Mouse (Mus musculus) forebrain, embryonic 11.5 days (tissue): ENCODE results near the gene Rtca. TPM values are rescaled to one million over a fixed set of nuclear protein-coding genes. Genes with fewer than 3 reads are reported as not detected.

Source experiments
- ATAC-seq: fragments of 200-750 bp; cut with Nextera tagmentation; replicated peaks from 2 replicates; pipeline ENCODE4 v1.8.0; 2017; ENCODE audit warnings: moderate TSS enrichment; ENCODE audit not compliant: low FRiP score
- DNase-seq: peaks from one replicate; pipeline ENCODE4 v3.0.0-alpha.2; 2017; ENCODE audit warnings: low spot score
- H3K27ac ChIP-seq: fragments of 300-500 bp; sonication (generic); 2 replicates; pipeline ENCODE4 v1.5.1; 2014; ENCODE audit warnings: low read depth, low read length
- H3K27me3 ChIP-seq: fragments of 300-500 bp; sonication (generic); 2 replicates; pipeline ENCODE4 v1.6.1; 2014; ENCODE audit warnings: mild to moderate bottlenecking, low read length, mixed read lengths; ENCODE audit not compliant: control insufficient read depth, insufficient read depth
- H3K36me3 ChIP-seq: fragments of 300-500 bp; sonication (generic); 2 replicates; pipeline ENCODE4 v1.6.1; 2014; ENCODE audit warnings: mild to moderate bottlenecking, low read length, moderate library complexity, mixed read lengths; ENCODE audit not compliant: control insufficient read depth, insufficient read depth
- H3K4me1 ChIP-seq: fragments of 300-500 bp; sonication (generic); replicated peaks from 2 replicates; pipeline ENCODE4 v1.6.1; 2014; ENCODE audit warnings: low read length, mixed read lengths; ENCODE audit not compliant: control insufficient read depth, insufficient read depth
- H3K4me2 ChIP-seq: fragments of 300-500 bp; sonication (generic); 2 replicates; pipeline ENCODE4 v1.6.1; 2014; ENCODE audit warnings: low read depth, mild to moderate bottlenecking, low read length, moderate library complexity, mixed read lengths; ENCODE audit not compliant: severe bottlenecking
- H3K4me3 ChIP-seq: fragments of 300-500 bp; sonication (generic); 2 replicates; pipeline ENCODE4 v1.5.1; 2014; ENCODE audit warnings: low read depth, low read length
- H3K9ac ChIP-seq: fragments of 300-500 bp; sonication (generic); 2 replicates; pipeline ENCODE4 v1.6.1; 2014; ENCODE audit warnings: low read length
- H3K9me3 ChIP-seq: fragments of 300-500 bp; sonication (generic); 2 replicates; pipeline ENCODE4 v1.6.1; 2016; ENCODE audit warnings: low read length, mixed read lengths; ENCODE audit not compliant: control insufficient read depth
- WGBS: fragments of 180-500 bp; shearing (Covaris S2); extraction: QIAGEN DNeasy Blood & Tissue Kit; methylation state at CpG from one replicate; pipeline ENCODE4 v1.1.7; 2014; 5-methylcytosine and 5-hydroxymethylcytosine counted together
- polyA plus RNA-seq: library from polyadenylated mRNA; unstranded; fragments of >200 nt; fragmentation: Nextera tagmentation; extraction: Ambion mirVana; gene quantifications from 2 replicates; pipeline ENCODE4 v1.2.1, GENCODE M21; 2014

Gene Rtca
- polyA plus RNA-seq, 1 experiment from 2014 or later = 112 TPM

DNA sequence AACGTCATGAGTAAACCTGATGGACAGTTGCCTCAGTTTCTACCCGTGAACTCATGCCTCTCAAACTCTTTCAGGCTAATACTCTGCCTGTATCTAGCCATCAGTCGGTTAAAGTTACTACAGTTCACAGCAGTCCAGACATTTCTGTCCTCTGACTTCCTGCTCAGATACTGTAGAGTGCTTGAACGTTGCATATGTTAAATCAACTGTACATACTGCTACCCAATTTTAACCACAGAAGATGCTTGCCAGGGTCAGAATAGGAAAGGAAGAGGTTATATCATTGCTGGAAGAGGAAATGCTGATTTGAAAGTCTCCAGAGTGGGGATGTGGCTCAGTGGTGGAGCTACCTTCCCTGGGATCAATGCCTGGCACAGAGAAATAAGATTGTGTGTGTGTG is 24.7 kb downstream of the Rtca start:
- H3K4me1 ChIP-seq = peaks cover 5% of the 10 kb centered on the region
- DNase-seq (no peak), ATAC-seq (no peak)
- H3K9me3 ChIP-seq = no peaks in the 10 kb centered on the region
- WGBS = 86% methylated on average over 4 of the region's 4 CpGs
- no peaks in the 10 kb centered on the region; the same call in 1 of the 2 replicates for H3K36me3 ChIP-seq
- no peak overlapping the region for H3K4me3 ChIP-seq
- H3K4me2 ChIP-seq = no peak overlapping the region
- H3K27me3 ChIP-seq = no peaks in the 10 kb centered on the region
- H3K27ac ChIP-seq = no peak overlapping the region
- H3K9ac ChIP-seq = no peak overlapping the region

DNA sequence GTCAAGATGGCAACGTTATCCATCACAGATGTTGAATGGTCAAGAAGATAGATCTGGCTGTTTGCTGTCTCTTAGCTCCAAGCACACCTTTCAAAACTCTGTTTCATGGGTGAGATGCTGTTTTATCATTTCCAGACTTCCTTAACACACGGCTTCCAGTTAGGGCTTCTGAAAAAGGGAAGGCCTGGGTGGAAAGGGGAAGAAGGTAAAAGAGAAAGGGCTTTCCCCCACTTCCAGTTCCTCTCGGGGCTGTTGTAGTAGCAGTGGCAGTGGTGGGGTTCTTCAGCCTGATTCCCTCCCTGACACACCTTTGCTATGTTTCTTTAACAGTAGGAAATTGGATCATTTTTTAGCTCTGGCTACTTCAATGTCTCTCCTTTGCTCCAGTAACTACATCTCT is 25.3 kb downstream of the Rtca start:
- Histone ChIP-seq H3K4me2 (no peak overlapping the region), H3K4me1 (peaks cover 5% of the 10 kb centered on the region), H3K9ac (no peak overlapping the region), H3K9me3 (no peaks in the 10 kb centered on the region), H3K27me3 (no peaks in the 10 kb centered on the region), H3K36me3 (no peaks in the 10 kb centered on the region; the same call in 1 of the 2 replicates), H3K27ac (no peak overlapping the region), H3K4me3 (no peak overlapping the region)
- ATAC-seq (no peak), DNase-seq (no peak)
- WGBS = 74% methylated on average over 3 of the region's 3 CpGs

DNA sequence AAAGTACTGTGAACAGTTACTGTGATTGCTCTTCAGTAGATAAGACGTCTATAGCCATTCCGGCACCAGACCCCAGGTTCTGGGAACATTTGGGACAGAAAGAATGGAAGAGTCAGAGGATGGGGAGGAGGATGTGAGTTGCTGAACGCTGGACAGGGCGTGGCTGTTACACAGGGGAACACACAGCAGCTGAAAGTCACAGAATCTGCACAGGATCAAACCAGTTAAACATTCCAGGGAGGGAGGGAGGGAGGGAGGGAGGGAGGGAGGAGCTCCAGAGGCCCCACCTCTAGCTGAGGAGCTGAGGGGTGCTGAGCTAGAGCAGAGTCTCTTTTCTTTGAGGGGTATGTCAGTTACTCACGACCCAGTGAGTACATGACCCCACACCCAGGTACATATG is 27.1 kb downstream of the Rtca start:
- Histone ChIP-seq H3K36me3 (no peaks in the 10 kb centered on the region), H3K9ac (no peak overlapping the region), H3K4me2 (no peak overlapping the region), H3K27me3 (no peaks in the 10 kb centered on the region), H3K4me1 (peaks cover 5% of the 10 kb centered on the region), H3K4me3 (no peak overlapping the region), H3K9me3 (no peaks in the 10 kb centered on the region), H3K27ac (no peak overlapping the region)
- DNase-seq = no peak
- 67% methylated on average over 5 of the region's 5 CpGs for WGBS
- ATAC-seq = no peak

DNA sequence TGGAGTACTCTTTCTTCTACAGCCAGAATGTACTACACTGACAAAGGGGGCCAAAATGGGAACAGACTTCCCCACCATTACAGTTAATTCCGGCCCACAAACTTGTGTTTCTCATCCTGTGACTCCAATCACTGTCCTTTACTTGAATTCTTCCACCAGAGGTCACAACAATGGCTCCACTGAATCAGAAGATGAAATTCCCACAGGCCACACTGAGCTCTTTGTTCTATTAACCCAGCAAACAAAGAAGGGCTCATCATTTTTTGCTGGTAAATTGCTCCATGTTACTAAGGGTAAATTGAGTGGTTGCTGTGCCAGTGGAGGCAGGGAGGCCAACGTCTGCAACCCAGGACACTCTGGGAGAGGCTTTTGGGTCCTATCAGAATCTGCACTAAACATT is 27.9 kb downstream of the Rtca start:
- Histone ChIP-seq H3K36me3 (no peaks in the 10 kb centered on the region), H3K4me1 (peaks cover 5% of the 10 kb centered on the region), H3K27ac (no peak overlapping the region; the same call in 1 of the 2 replicates), H3K9ac (no peak overlapping the region), H3K27me3 (no peaks in the 10 kb centered on the region), H3K9me3 (no peaks in the 10 kb centered on the region), H3K4me2 (no peak overlapping the region), H3K4me3 (no peak overlapping the region)
- 0 out of 2 replicates have a peak, but pooled peaks have one; percentile 28 for ATAC-seq
- 25% methylated on average over 2 of the region's 2 CpGs for WGBS
- DNase-seq = no peak

GRCm38 (mm10) chr3:116477351-116477750 is 30.7 kb downstream of the Rtca start:
- H3K4me3 ChIP-seq = no peak overlapping the region
- ATAC-seq = no peak
- H3K27me3 ChIP-seq = no peaks in the 10 kb centered on the region
- no peak overlapping the region for H3K27ac ChIP-seq
- H3K36me3 ChIP-seq = no peaks in the 10 kb centered on the region
- peaks cover 5% of the 10 kb centered on the region for H3K4me1 ChIP-seq
- 86% methylated on average over 7 of the region's 7 CpGs for WGBS
- no peak for DNase-seq
- H3K9me3 ChIP-seq = no peaks in the 10 kb centered on the region
- no peak overlapping the region for H3K4me2 ChIP-seq
- H3K9ac ChIP-seq = no peak overlapping the region

- H3K4me3 ChIP-seq = no peak overlapping the region
- H3K4me2 ChIP-seq = no peak overlapping the region
- no peaks in the 10 kb centered on the region for H3K36me3 ChIP-seq
- H3K9ac ChIP-seq = no peak overlapping the region
- WGBS = 67% methylated on average over 5 of the region's 5 CpGs
- H3K9me3 ChIP-seq = no peaks in the 10 kb centered on the region
- H3K27ac ChIP-seq = no peak overlapping the region
- ATAC-seq (no peak), DNase-seq (no peak)
- H3K4me1 ChIP-seq = peaks cover 5% of the 10 kb centered on the region
- no peaks in the 10 kb centered on the region for H3K27me3 ChIP-seq
Measured at GRCm38 (mm10) chr3:116476686-116477298, 31.2 kb downstream of the Rtca start.

- DNase-seq (no peak), ATAC-seq (no peak; the same call in 1 of the 2 replicates)
- Histone ChIP-seq H3K36me3 (no peaks in the 10 kb centered on the region), H3K4me2 (no peak overlapping the region), H3K4me1 (no peaks in the 10 kb centered on the region), H3K9me3 (no peaks in the 10 kb centered on the region), H3K27me3 (no peaks in the 10 kb centered on the region), H3K27ac (no peak overlapping the region), H3K9ac (no peak overlapping the region), H3K4me3 (no peak overlapping the region)
- 83% methylated on average over 11 of the region's 11 CpGs for WGBS
Measured at GRCm38 (mm10) chr3:116474602-116475001, 33.4 kb downstream of the Rtca start.

DNA sequence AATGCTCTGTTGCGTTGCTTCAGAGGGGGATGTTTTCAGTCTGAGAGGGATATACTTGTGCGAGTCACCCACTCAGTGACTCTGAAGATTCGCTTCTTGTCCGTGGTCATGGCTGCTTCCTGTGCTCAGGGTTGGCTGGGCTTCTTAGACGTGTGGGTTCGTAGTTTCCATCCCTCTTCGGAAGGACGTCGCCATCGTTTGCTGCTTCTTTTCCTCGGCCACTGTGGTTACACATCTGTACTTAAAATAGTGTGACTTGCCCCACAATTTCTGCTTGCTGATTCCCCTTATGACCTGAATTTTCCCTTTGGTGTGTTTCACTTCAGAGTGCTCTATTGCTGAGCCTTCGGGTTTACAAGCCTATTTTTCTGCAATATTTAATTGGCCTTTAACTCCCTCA is 42.3 kb downstream of the Rtca start:
- 93% methylated on average over 12 of the region's 12 CpGs for WGBS
- ATAC-seq (no peak), DNase-seq (no peak)
- H3K36me3 ChIP-seq = no peaks in the 10 kb centered on the region
- no peaks in the 10 kb centered on the region for H3K4me1 ChIP-seq
- H3K4me3 ChIP-seq = no peak overlapping the region
- H3K27me3 ChIP-seq = no peaks in the 10 kb centered on the region
- H3K4me2 ChIP-seq = no peak overlapping the region
- H3K9me3 ChIP-seq = no peaks in the 10 kb centered on the region
- H3K9ac ChIP-seq = no peak overlapping the region
- no peak overlapping the region for H3K27ac ChIP-seq

DNA sequence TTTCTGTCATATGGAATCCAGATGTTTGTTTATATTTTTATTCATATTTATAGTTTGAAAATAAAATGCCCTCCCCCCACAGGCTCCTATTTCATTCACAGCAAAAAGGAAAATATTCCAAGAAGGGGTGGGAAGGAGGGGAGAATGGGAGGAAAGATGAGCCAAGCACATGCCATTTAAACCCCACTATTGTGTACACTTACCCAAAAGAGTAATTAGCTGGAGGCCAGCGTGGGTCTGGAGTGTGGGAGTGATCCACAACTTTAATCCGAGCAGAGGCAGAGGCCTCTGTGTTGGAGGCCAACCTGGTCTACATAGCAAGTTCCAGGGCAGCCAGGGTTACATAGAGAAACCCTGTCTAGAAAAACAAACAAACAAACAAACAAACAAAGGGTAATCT is 43.7 kb downstream of the Rtca start:
- Histone ChIP-seq H3K9me3 (no peaks in the 10 kb centered on the region), H3K4me2 (no peak overlapping the region), H3K36me3 (no peaks in the 10 kb centered on the region), H3K4me1 (no peaks in the 10 kb centered on the region), H3K9ac (no peak overlapping the region), H3K27ac (no peak overlapping the region), H3K27me3 (no peaks in the 10 kb centered on the region), H3K4me3 (no peak overlapping the region)
- 28% methylated on average over 2 of the region's 2 CpGs for WGBS
- DNase-seq (no peak), ATAC-seq (no peak)
